Mouse (Mus musculus) stomach, postnatal 0 days (tissue): Measurements from ENCODE around the gene Snx29.

Source experiments
- CTCF ChIP-seq: IDR thresholded peaks from 2 replicates; pipeline ENCODE4 v1.5.1; 2016; ENCODE audit warnings: antibody characterized with exemption, low read depth, mild to moderate bottlenecking, moderate library complexity
- EP300 ChIP-seq: optimal IDR thresholded peaks from 2 replicates; pipeline ENCODE3; 2016; ENCODE audit warnings: antibody characterized with exemption

GRCm38 (mm10) chr16:11303741-11304140 lies 19.0 kb upstream of the Snx29 start:
- TF ChIP-seq CTCF (no peak), EP300 (no peak)
